Mouse (Mus musculus) T-helper 17 cell (primary cell): ENCODE results near the gene Hsd11b1.

Experiments used
- in situ Hi-C, 2 experiments: fragments of 300-600 bp; cut with MboI, MseI; formaldehyde crosslinking; loops; 1 replicate in 1 of 2; 2 replicates in 1 of 2; pipeline ENCODE4 v1.15.1; 2025; ENCODE audit warnings: high pct_unique_total_duplicates in 2 of 2

Hsd11b1 gene

GRCm38 (mm10) chr1:193243571-193244193 lies 20.2 kb downstream of the Hsd11b1 start:
- in situ Hi-C loops, result no loop called here

- in situ Hi-C loops, result no loop called here
Observed at GRCm38 (mm10) chr1:193242863-193243262, 21.0 kb downstream of the Hsd11b1 start.

- in situ Hi-C loops, result no loop called here
Observed at GRCm38 (mm10) chr1:193242238-193242637, 21.6 kb downstream of the Hsd11b1 start.

GRCm38 (mm10) chr1:193241436-193241835 lies 22.4 kb downstream of the Hsd11b1 start:
- in situ Hi-C loops, result no loop called here

GRCm38 (mm10) chr1:193238426-193238825 lies 25.4 kb downstream of the Hsd11b1 start:
- in situ Hi-C loops, result no loop called here

GRCm38 (mm10) chr1:193234930-193235329 lies 28.9 kb downstream of the Hsd11b1 start:
- in situ Hi-C loops, result no loop called here

GRCm38 (mm10) chr1:193234130-193234645 lies 29.7 kb downstream of the Hsd11b1 start:
- in situ Hi-C loops, result no loop called here

GRCm38 (mm10) chr1:193232732-193233131 lies 31.1 kb downstream of the Hsd11b1 start:
- in situ Hi-C loops, result no loop called here

GRCm38 (mm10) chr1:193230935-193231334 lies 32.9 kb downstream of the Hsd11b1 start:
- in situ Hi-C loops, result no loop called here

- in situ Hi-C loops, result no loop called here
Observed at GRCm38 (mm10) chr1:193230531-193230930, 33.3 kb downstream of the Hsd11b1 start.

- in situ Hi-C loops, result no loop called here
Observed at GRCm38 (mm10) chr1:193229570-193229969, 34.3 kb downstream of the Hsd11b1 start.

- in situ Hi-C loops, result no loop called here
Observed at GRCm38 (mm10) chr1:193227537-193227936, 36.3 kb downstream of the Hsd11b1 start.

GRCm38 (mm10) chr1:193226724-193227522 lies 37.0 kb downstream of the Hsd11b1 start:
- in situ Hi-C loops, result no loop called here

- in situ Hi-C loops, result no loop called here
Observed at GRCm38 (mm10) chr1:193226114-193226513, 37.8 kb downstream of the Hsd11b1 start.

- in situ Hi-C loops, result no loop called here
Observed at GRCm38 (mm10) chr1:193225531-193225930, 38.3 kb downstream of the Hsd11b1 start.

GRCm38 (mm10) chr1:193220408-193220807 lies 43.5 kb downstream of the Hsd11b1 start:
- in situ Hi-C loops, result no loop called here

- in situ Hi-C loops, result no loop called here
Observed at GRCm38 (mm10) chr1:193216000-193216399, 47.9 kb downstream of the Hsd11b1 start.

- in situ Hi-C loops, result loop anchor here in 1 of 2 experiments (5.0 kb wide), 1 partner anchor 163 kb away; no protein-coding TSS in a partner anchor
Observed at GRCm38 (mm10) chr1:193214053-193214452, 49.8 kb downstream of the Hsd11b1 start.

- in situ Hi-C loops, result loop anchor here in 1 of 2 experiments (5.0 kb wide), 1 partner anchor 166 kb away; no protein-coding TSS in a partner anchor
Observed at GRCm38 (mm10) chr1:193211371-193211770, 52.5 kb downstream of the Hsd11b1 start.

GRCm38 (mm10) chr1:193208178-193208577 lies 55.7 kb downstream of the Hsd11b1 start:
- in situ Hi-C loops, result loop anchor here in 1 of 2 experiments (5.0 kb wide), 1 partner anchor 119 kb away; no protein-coding TSS in a partner anchor

GRCm38 (mm10) chr1:193207503-193207902 lies 56.4 kb downstream of the Hsd11b1 start, which contains the start of gene Lamb3:
Gene Lamb3 (plus strand): TSS chr1:193207699.
- in situ Hi-C loops, result loop anchor here in 1 of 2 experiments (5.0 kb wide), 1 partner anchor 120 kb away; no protein-coding TSS in a partner anchor

GRCm38 (mm10) chr1:193205431-193205830 lies 58.4 kb downstream of the Hsd11b1 start:
- in situ Hi-C loops, result loop anchor here in 1 of 2 experiments (5.0 kb wide), 1 partner anchor 122 kb away; no protein-coding TSS in a partner anchor
